Mouse (Mus musculus): ENCODE measurements at regions not wholly inside any gene's neighbourhood (a gene's known extent, or its start where the extent isn't known, plus 50 kb on each side); places are given as distances from the start of the nearest gene placed in this dataset.
A peak's percentile ranks its signal among the peaks of the same experiment; 100 is the strongest.

DNA sequence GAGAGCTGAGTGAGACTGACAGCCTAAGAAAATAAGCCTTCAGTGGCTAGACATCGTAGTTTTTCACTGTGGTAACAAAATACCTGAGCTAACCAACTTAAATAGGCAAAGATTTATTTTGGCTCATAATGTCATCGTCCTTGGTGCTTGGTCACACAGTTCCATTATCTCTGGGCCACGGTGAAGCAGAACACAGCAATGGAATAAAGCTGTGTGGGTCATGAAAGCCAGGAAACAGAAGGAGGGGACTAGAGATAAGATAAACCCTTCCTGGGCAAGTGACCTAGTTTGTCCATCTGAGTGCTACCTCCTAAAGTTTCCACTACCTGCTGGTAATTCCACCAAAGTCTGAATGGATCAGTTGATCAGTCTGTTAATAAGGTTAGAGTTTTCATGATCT lies 134.8 kb upstream of the Gm5129 start:
- H3K4me3 ChIP-seq (ENCODE audit: low read length), result no peak overlapping the region
- DNase-seq (ENCODE audit: low spot score), result no peak
- H3K27me3 ChIP-seq (ENCODE audit: insufficient read depth, low read length), result no peaks in the 10 kb centered on the region
- H3K36me3 ChIP-seq (ENCODE audit: insufficient read depth, low read length), result no peaks in the 10 kb centered on the region
- H3K27ac ChIP-seq, result no peak overlapping the region
- WGBS, result 81% methylated on average over 3 of the region's 3 CpGs
- no peaks in the 10 kb centered on the region for H3K4me1 ChIP-seq (ENCODE audit: insufficient read depth, low read length)
- no peak overlapping the region for H3K4me2 ChIP-seq (ENCODE audit: low read depth, low read length)
- no peak for ATAC-seq
- no peak for TF ChIP-seq CTCF (IDR thresholded peaks at IDR 0.05; ENCODE audit: low read depth)
- no peaks in the 10 kb centered on the region for H3K9me3 ChIP-seq (ENCODE audit: low read length)
- H3K9ac ChIP-seq (replicated peaks; ENCODE audit: low read length), result no peak overlapping the region

DNA sequence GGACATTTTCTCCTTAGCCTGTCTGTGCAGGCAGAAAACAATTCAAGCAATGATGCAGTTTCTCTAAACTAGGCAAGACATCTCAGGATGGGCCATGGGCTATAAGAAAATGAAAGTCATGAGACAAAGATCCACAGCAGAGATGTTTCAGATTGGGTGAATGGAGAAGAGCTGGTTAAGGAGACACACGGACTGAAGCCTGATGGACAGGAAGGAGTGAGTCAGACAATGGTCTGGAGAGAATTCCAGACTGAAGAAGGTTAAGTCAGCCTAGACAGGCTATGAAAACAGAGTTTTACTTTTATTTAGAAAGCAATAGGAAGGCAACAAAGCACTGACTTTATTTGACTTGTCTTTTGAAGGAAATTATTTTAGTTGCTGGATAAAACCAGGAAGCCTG lies 137.5 kb upstream of the Il6 start:
- H3K4me3 ChIP-seq (ENCODE audit: low read length), result no peak overlapping the region
- ATAC-seq (no peak), DNase-seq (ENCODE audit: low spot score) (no peak)
- H3K4me1 ChIP-seq (ENCODE audit: insufficient read depth, low read length), result no peaks in the 10 kb centered on the region
- 63% methylated on average over 1 of the region's 1 CpGs for WGBS
- no peaks in the 10 kb centered on the region for H3K9me3 ChIP-seq (ENCODE audit: low read length)
- no peak overlapping the region for H3K27ac ChIP-seq
- no peak overlapping the region for H3K9ac ChIP-seq (replicated peaks; ENCODE audit: low read length)
- no peak for TF ChIP-seq CTCF (IDR thresholded peaks at IDR 0.05; ENCODE audit: low read depth)
- H3K27me3 ChIP-seq (ENCODE audit: insufficient read depth, low read length), result no peaks in the 10 kb centered on the region
- no peak overlapping the region for H3K4me2 ChIP-seq (ENCODE audit: low read depth, low read length)
- no peaks in the 10 kb centered on the region for H3K36me3 ChIP-seq (ENCODE audit: insufficient read depth, low read length)

DNA sequence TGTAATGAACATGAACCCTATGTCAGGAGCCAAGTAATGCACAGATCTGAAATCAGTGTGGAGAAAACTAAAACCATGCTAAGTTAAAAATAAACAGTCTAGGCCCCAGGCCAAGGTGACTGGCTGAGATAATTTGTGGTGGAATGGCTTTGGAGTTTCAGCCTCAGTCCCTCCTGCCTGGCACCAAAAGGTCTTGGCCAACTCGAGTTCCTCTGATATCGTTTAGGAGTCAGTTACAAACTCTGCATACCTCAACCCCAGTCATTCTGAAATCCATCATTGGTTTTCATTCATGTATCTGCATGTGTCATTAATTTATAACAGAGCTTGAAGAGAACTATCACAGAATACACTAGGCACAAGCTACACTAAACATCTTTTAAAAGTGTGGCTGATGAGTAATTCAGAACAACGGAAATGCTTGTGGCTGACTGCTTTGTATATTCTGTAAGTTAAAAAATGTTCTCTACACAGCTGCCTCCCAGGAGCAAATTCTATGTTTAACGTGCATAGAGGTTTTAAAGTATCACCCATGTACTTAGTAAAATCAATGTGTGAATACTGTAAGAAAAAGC lies 125.6 kb upstream of the Il6 start:
- DNase-seq (ENCODE audit: low spot score) (no peak), ATAC-seq (no peak)
- no peak overlapping the region for H3K4me2 ChIP-seq (ENCODE audit: low read depth, low read length)
- H3K9ac ChIP-seq (replicated peaks; ENCODE audit: low read length), result no peak overlapping the region
- no peak overlapping the region for H3K4me3 ChIP-seq (ENCODE audit: low read length)
- H3K36me3 ChIP-seq (ENCODE audit: insufficient read depth, low read length), result no peaks in the 10 kb centered on the region
- no peak for TF ChIP-seq CTCF (IDR thresholded peaks at IDR 0.05; ENCODE audit: low read depth)
- no peaks in the 10 kb centered on the region for H3K27me3 ChIP-seq (ENCODE audit: insufficient read depth, low read length)
- H3K4me1 ChIP-seq (ENCODE audit: insufficient read depth, low read length), result no peaks in the 10 kb centered on the region
- H3K27ac ChIP-seq, result no peak overlapping the region
- no peaks in the 10 kb centered on the region for H3K9me3 ChIP-seq (ENCODE audit: low read length)
- WGBS, result 84% methylated on average over 4 of the region's 4 CpGs

DNA sequence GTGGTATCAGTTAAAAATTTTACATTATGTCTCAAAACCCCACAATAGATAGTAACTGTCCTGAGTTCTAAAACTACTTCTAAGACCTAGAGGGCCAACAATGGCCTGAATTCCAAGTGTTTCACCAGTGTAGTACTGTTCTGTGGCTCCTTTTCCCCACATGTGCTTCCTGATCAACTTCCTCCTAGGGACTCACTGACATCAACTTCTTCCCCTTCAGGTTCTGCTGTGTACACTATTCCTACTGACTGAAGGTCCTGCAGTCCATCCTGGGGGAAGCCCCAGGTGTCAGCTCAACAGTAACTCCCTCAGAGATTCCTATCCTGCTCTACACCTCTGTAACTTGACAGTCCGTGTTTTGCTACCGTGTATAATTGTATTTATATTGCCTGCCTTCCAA lies 120.6 kb upstream of the Il6 start:
- no peak for TF ChIP-seq CTCF (IDR thresholded peaks at IDR 0.05; ENCODE audit: low read depth)
- no peaks in the 10 kb centered on the region for H3K36me3 ChIP-seq (ENCODE audit: insufficient read depth, low read length)
- no peaks in the 10 kb centered on the region for H3K27me3 ChIP-seq (ENCODE audit: insufficient read depth, low read length)
- WGBS, result 70% methylated on average over 2 of the region's 2 CpGs
- H3K9me3 ChIP-seq (ENCODE audit: low read length), result no peaks in the 10 kb centered on the region
- H3K4me2 ChIP-seq (ENCODE audit: low read depth, low read length), result no peak overlapping the region
- H3K4me3 ChIP-seq (ENCODE audit: low read length), result no peak overlapping the region
- ATAC-seq (no peak), DNase-seq (ENCODE audit: low spot score) (no peak)
- H3K9ac ChIP-seq (replicated peaks; ENCODE audit: low read length), result no peak overlapping the region
- no peak overlapping the region for H3K27ac ChIP-seq
- H3K4me1 ChIP-seq (ENCODE audit: insufficient read depth, low read length), result no peaks in the 10 kb centered on the region

DNA sequence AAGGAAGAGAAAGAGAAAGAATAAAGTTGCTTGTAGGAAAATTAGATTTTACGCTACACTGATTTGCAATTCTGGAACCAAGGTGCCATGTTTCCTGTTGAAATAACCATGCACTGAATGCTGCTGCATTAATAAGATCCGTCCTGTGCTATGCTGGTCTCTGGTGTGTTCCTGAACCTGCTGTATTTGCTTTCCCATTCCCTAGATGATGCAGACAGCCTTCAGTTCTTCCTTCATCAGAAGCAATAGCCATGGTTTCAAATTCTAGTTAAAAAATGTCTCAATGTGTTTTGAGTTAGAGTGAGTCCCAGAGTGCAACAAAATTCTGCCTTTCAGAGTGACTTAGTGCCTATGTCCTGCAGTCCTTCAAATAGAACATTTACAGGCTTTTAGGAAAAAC lies 120.1 kb upstream of the Il6 start:
- no peak for TF ChIP-seq CTCF (IDR thresholded peaks at IDR 0.05; ENCODE audit: low read depth)
- no peaks in the 10 kb centered on the region for H3K9me3 ChIP-seq (ENCODE audit: low read length)
- DNase-seq (ENCODE audit: low spot score) (no peak), ATAC-seq (no peak)
- no peak overlapping the region for H3K9ac ChIP-seq (replicated peaks; ENCODE audit: low read length)
- no peak overlapping the region for H3K4me2 ChIP-seq (ENCODE audit: low read depth, low read length)
- H3K4me3 ChIP-seq (ENCODE audit: low read length), result no peak overlapping the region
- WGBS, result 77% methylated on average over 2 of the region's 2 CpGs
- no peaks in the 10 kb centered on the region for H3K27me3 ChIP-seq (ENCODE audit: insufficient read depth, low read length)
- H3K27ac ChIP-seq, result no peak overlapping the region
- H3K36me3 ChIP-seq (ENCODE audit: insufficient read depth, low read length), result no peaks in the 10 kb centered on the region
- no peaks in the 10 kb centered on the region for H3K4me1 ChIP-seq (ENCODE audit: insufficient read depth, low read length)

DNA sequence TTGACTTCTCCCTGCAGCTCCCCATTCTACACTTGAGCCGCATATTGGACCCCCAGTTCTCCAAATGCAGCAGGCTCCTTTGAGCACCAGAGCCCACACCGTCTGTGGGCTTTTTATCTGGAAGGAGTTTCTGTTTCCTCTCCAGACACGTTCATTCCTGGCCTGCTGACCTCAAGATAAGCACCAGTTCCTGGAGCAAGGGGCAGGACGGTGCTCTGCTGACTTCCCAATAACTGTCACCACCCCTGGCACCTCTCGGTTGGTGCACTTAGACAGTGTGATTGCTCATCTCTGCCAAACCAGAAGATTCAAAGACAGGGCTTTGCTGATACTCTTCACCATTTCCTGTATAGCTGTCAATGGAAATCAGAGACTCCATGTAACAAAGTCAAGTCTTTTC lies 119.1 kb upstream of the Il6 start:
- H3K27ac ChIP-seq, result no peak overlapping the region
- DNase-seq (ENCODE audit: low spot score) (no peak), ATAC-seq (no peak)
- no peak for TF ChIP-seq CTCF (IDR thresholded peaks at IDR 0.05; ENCODE audit: low read depth)
- H3K9ac ChIP-seq (replicated peaks; ENCODE audit: low read length), result no peak overlapping the region
- no peak overlapping the region for H3K4me3 ChIP-seq (ENCODE audit: low read length)
- no peaks in the 10 kb centered on the region for H3K9me3 ChIP-seq (ENCODE audit: low read length)
- H3K4me1 ChIP-seq (ENCODE audit: insufficient read depth, low read length), result no peaks in the 10 kb centered on the region
- 71% methylated on average over 5 of the region's 5 CpGs for WGBS
- no peaks in the 10 kb centered on the region for H3K36me3 ChIP-seq (ENCODE audit: insufficient read depth, low read length)
- no peak overlapping the region for H3K4me2 ChIP-seq (ENCODE audit: low read depth, low read length)
- H3K27me3 ChIP-seq (ENCODE audit: insufficient read depth, low read length), result no peaks in the 10 kb centered on the region

DNA sequence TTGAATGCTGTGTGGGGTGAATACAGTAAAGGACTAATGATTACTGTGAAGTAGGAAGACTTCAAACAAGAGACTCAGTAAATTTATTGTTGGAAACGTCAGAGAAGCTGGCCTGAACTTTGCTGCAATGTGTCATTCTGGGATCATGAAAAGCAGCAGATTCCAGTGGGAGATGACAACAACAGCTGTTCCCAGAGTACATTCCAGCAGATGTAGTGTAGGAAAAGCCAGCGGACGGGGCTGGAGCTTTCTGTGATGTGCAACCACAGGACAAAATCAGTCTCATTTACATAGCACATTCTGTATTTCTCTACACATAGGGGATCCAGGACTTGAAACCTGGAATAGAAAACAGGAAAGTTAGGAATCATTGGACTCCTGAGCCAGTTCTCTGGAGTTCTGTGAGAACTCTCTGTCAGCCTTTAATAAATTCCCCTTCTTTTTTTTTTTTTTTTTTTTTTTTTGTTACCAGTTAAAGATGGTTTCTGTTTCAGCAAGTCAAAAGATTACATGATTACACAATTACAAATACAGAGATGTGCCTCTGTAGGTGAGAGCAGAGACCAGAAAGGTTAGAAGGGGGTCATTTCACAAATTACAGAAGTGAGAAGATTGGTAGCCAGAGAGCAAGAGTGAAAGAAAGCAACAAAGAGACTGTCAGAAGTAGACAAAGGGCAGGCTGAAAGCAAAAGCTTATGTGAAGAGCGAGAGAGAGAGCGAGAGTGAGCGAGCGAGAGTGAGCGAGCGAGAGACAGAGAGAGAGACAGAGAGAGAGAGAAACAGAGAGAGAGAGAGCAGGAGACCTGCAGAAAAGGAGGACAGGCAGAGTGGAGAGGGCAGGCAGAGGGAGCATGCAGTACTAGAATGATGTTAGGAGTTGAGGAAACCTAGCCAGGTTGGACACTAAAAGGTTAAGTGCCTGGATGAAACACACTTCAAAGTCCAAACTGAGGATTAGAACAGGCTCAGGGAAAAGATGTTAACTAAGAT lies 118.0 kb upstream of the Il6 start:
- Histone ChIP-seq H3K9me3 (ENCODE audit: low read length) (no peaks in the 10 kb centered on the region), H3K27me3 (ENCODE audit: insufficient read depth, low read length) (no peaks in the 10 kb centered on the region), H3K27ac (no peak overlapping the region), H3K9ac (replicated peaks; ENCODE audit: low read length) (no peak overlapping the region), H3K4me3 (ENCODE audit: low read length) (no peak overlapping the region), H3K4me1 (ENCODE audit: insufficient read depth, low read length) (no peaks in the 10 kb centered on the region), H3K4me2 (ENCODE audit: low read depth, low read length) (no peak overlapping the region), H3K36me3 (ENCODE audit: insufficient read depth, low read length) (no peaks in the 10 kb centered on the region)
- ATAC-seq, result no peak
- DNase-seq (ENCODE audit: low spot score), result peak; percentile 2
- TF ChIP-seq CTCF (IDR thresholded peaks at IDR 0.05; ENCODE audit: low read depth), result no peak
- 32% methylated on average over 9 of the region's 9 CpGs for WGBS
